Mouse (Mus musculus) cerebellum, adult (tissue): Measurements from ENCODE around the gene Rdx.
"Not testable (repeated sequence)": the region's sequence is repeated elsewhere in the genome, so short reads cannot be mapped to it uniquely, and the experiment has no call there.

Experiments used
- ATAC-seq: cut with Nextera tagmentation; 2 replicates; pipeline ENCODE4 v1.9.2; 2017; ENCODE audit warnings: mild to moderate bottlenecking, moderate library complexity, mixed read lengths; ENCODE audit not compliant: insufficient number of reproducible peaks, low FRiP score, low TSS enrichment

The Rdx gene

GRCm38 (mm10) chr9:52050361-52050760 is 3.4 kb downstream of the Rdx start:
- no peak for ATAC-seq

GRCm38 (mm10) chr9:52052221-52052620 is 5.2 kb downstream of the Rdx start:
- no peak for ATAC-seq

DNA sequence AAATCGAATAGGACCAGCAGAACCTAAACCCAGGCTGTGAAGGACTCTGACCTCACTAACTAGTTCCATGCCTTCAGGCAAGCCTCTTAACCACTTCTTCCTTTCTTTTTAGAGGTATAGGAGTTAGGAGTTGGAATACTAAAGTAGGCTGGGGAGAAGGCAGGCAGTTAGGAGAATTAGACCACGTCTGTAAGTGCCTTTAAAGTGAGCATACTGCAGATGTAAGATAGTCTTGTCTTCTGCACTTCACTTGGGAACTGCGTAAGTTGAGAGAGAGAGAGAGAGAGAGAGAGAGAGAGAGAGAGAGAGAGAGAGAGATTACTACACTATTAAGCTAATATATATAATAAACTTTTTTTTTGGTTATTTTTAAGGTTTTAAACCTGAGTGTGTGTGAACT is 8.3 kb downstream of the Rdx start:
- no peak for ATAC-seq

- no peak for ATAC-seq
These were observed 12.8 kb downstream of the Rdx start for GRCm38 (mm10) chr9:52059788-52060187.

DNA sequence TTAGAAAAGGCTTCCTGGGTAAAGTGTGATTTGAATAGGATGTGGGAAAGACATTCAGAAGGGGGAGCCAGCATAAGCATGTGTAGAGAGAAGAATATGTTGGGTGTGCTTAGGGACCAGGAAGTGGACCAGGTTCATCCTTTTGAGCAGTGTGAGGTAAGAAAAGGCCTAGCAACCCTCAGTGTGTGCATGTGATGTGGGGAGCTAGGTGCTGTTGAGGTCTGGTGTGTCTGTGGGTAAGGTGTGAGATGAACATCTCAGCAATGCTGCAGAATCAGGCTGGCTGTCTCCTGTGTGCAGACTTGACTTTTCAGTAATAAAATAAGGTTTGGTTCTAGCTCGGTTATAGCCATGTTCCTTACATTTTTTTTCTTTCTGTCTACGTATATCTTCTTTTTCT is 23.1 kb downstream of the Rdx start:
- ATAC-seq: no peak

GRCm38 (mm10) chr9:52071352-52071751 is 24.4 kb downstream of the Rdx start:
- not testable (repeated sequence) for ATAC-seq

- ATAC-seq: no peak
These were observed 25.2 kb downstream of the Rdx start for GRCm38 (mm10) chr9:52072202-52072601.

DNA sequence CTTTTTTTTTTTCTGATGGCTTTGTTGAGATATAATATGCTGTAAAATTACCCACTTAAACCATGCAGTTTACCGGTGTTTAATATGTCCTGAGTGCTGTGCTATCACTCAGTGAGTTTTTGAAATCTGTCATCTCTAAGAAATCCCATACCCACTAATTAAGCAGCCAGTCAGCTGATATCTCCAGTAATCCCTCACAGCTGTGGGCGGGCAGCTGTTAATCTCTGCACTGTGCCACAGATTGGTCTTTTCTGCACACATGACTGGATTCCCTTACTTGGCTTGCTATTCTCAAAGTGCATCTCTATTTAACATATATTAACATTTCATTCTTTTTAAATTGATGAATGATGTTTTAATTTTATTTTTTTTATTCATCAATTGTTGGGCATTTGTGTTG is 29.1 kb downstream of the Rdx start:
- ATAC-seq: no peak

GRCm38 (mm10) chr9:52077692-52078091 is 30.7 kb downstream of the Rdx start:
- ATAC-seq: no peak

DNA sequence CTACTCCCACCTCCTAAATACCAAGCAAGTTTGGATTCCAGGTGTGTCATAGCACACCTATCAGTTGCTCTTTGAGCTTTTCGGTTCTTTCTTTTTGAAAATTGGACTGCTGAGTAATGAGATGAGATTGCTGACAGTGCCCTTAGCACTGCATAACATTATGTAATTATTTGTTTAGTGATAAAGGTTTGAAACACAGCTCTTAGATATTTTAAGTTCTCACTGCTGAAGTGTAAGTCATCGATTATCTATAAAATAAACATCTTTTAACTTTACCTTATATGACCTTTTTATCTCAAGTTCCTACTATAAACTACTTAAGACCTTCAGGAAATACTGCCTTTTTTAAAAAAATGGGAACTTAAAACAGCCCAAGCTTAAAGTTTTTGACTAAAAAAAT is 35.0 kb downstream of the Rdx start:
- ATAC-seq: no peak

GRCm38 (mm10) chr9:52082414-52082813 is 35.4 kb downstream of the Rdx start:
- ATAC-seq: no peak

GRCm38 (mm10) chr9:52091752-52092151 is 44.8 kb downstream of the Rdx start:
- ATAC-seq: no peak

GRCm38 (mm10) chr9:52092311-52092710 is 45.3 kb downstream of the Rdx start:
- ATAC-seq: no peak

- ATAC-seq: no peak
These were observed 46.1 kb downstream of the Rdx start for GRCm38 (mm10) chr9:52093108-52093507.

- ATAC-seq: no peak
These were observed 47.0 kb downstream of the Rdx start for GRCm38 (mm10) chr9:52094016-52094415.

- no peak for ATAC-seq
These were observed 47.6 kb downstream of the Rdx start for GRCm38 (mm10) chr9:52094471-52094980.

DNA sequence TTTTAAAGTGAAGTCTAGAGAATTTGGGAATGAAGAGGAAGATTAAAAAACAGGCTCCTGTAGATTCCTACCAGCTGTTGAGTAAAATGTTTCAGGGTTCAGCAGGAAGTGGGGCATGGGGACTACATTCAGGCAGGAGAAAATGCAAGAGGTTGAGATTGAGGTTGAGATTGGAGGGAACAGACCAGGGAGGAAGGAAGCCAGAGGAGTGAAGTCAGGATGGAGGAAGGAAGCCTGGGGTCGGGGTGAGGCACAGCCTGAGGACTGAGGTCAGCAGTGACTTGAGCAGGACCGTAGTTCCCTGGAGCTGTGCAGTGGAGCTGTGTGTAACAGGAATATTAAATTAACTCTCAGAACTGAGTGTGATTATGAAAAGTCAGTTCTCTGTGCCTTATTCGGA is 48.7 kb downstream of the Rdx start:
- no peak for ATAC-seq

DNA sequence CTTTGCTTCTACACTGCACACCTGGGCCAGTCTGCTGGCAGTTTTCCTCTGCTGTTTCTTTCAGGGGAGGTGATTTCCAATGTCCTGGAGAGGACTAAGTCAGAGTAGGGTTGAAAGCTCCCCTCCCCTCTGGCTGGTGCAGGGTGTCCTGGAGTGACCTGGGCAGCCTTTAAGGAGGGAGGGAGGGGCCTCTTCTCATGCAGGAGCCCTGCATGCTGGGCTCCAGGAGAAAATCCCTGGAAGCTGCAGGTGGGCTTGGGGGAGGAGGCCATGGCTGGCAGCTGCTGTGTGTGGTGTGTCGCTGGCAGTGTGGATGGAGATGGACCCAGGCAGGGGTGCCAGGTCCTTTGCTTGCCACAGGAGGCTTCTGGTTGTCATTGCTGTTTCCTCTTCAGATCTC is 50.4 kb downstream of the Rdx start:
- no peak for ATAC-seq

DNA sequence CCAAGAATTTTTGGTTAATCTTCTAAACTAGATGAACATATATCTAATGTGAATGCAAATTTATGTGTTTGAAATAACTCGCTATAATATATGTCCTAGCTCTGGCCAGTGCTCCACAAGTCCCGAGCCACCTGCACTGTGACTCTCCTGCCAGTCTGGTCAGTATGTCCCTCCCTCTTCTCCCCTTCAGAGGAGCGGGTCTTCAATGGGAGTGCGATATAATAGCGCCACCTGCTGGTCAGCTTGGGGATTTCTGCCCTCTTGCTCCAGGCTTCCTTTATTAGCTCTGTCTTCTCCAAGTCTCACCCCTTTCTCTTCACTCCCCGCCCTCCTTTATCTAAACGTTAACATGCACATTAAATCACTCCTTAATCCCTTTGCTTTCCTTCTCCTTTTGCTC is 51.6 kb downstream of the Rdx start:
- ATAC-seq: peak; percentile 69; the same call in 1 of the 2 replicates

DNA sequence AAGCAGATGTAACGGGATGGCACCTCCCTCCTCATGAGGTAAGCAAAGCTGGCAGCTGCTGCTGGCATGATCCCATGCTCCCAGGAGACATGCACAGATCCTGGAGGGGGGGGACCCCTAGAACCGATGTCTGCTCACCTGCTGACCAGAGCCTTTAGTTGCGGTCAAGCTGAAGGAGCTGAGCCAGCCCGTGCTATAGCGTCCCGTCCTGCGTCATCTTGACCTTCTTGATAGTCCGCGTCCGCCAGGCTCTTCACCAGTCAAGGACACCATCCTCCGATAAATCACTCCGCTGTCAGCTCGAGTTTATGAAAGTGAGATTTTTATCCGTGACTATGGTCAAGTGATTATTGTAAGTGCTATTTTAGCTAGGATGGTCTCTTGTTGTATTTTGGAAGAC is 53.5 kb downstream of the Rdx start:
- ATAC-seq: no peak

GRCm38 (mm10) chr9:52102060-52102844 is 55.3 kb downstream of the Rdx start:
- ATAC-seq: peak; percentile 47; the same call in 1 of the 2 replicates
